Mouse (Mus musculus): ENCODE measurements at regions not wholly inside any gene's neighbourhood (a gene's known extent, or its start where the extent isn't known, plus 50 kb on each side); places are given as distances from the start of the nearest gene placed in this dataset.
A peak's percentile ranks its signal among the peaks of the same experiment; 100 is the strongest.

DNA sequence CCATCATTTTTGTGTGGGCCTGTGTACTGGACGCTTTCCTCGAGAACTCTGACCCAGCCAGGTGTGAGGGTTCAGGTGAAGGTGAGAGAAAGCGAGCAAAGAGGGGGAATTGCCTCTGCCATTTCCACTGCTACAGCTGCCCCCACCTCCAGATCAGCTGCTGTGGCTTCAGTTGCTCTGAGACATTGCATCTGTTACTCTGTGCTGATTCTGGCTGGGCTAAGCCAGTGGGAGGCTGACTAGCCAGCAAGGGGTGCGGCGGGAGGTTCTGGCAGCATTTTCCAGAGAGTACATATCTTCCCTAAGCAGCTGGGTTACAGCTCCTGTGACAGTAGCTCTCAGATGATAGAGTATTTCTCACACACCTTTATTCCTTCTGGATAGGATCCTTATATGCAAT is 712.7 kb upstream of the Cdh18 start:
- DNase-seq (ENCODE audit: low spot score in 2 of 2), result no peak

- DNase-seq (ENCODE audit: low spot score in 2 of 2), result no peak
These were observed 690.3 kb upstream of the Cdh18 start for GRCm38 (mm10) chr15:21858540-21858939.

GRCm38 (mm10) chr15:21885181-21885580 is 663.6 kb upstream of the Cdh18 start:
- peak in 1 of 2 experiments; percentile 6 for DNase-seq (ENCODE audit: low spot score in 2 of 2)

All from urinary bladder, adult 18-20 months (tissue).